Mouse (Mus musculus): ENCODE results near the gene Lypd6. TPM values are rescaled to one million over a fixed set of nuclear protein-coding genes. Genes with fewer than 3 reads are reported as not detected.

Lypd6 gene
- polyA plus RNA-seq, 1 experiment = 9.0 TPM

DNA sequence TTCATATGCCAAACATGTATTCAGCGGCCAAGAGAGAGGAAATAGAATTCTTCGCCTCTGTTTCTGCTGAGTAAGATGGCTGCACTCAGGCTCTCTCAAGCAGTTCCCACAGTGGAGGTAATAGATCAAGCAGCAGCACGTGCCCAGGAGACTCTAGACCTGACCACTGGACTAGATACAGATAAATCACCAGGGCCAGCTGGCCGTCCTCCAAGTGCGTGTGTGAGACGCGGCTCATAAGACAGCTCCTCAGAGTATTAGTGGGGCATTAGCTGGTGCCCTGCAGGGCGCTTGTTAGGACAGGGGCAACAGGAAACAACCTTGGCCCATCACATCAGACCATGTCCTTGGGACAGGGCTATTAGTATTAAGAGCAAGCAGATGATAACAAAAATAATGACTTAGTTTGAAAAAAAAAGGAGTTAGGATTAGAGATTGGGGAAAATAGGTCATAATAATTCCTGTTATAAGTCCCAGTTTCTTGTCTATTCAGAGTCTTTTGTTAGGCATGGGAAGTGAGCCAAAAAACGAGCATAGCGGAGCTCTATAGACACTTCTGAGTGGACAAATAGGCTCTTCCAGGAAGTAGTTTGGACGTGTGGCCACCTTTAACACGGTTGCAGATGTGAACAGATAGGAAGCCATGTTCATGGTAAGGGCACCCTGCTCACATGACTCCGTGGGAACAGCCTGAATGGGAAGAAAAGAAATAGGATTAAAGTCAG, 3.5 kb downstream of the Lypd6 start:
- Histone ChIP-seq H3K27ac (ENCODE audit: insufficient read depth, low read length) (no peak overlapping the region), H3K36me3 (ENCODE audit: control insufficient read depth, insufficient read depth, low read length, poor library complexity, severe bottlenecking) (no peaks in the 10 kb centered on the region), H3K4me3 (ENCODE audit: low read depth, low read length) (no peak overlapping the region), H3K9me3 (replicated peaks; ENCODE audit: control insufficient read depth, insufficient read depth, low read length, poor library complexity, severe bottlenecking) (no peaks in the 10 kb centered on the region), H3K9ac (ENCODE audit: low read depth, poor library complexity, severe bottlenecking) (no peak overlapping the region), H3K27me3 (ENCODE audit: control insufficient read depth, insufficient read depth, low read length, poor library complexity, severe bottlenecking) (peaks cover 4% of the 10 kb centered on the region), H3K4me1 (ENCODE audit: control insufficient read depth, insufficient read depth, low read length) (no peaks in the 10 kb centered on the region)
- no peak for TF ChIP-seq CTCF (IDR thresholded peaks at IDR 0.05; ENCODE audit: low read depth, low read length)

DNA sequence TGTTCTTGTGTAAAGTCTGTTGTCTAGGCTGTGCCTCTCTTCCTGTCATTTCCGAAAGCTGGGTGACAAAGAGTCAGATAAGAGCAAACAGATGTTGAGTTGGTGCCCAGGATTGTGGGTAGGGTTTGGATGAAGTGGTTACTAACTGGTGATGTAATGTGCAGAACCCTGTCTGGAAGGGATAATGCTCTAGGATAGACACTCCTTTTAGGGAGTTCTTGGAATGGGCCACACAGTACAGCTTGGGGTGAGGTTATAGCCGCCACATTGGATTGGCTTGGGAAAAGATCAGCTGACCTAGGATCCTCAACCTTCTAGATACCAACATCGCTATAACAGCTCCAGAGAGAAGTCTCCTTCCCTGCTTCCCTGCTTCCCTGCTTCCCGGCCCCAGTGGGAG, 5.9 kb downstream of the Lypd6 start:
- Histone ChIP-seq H3K4me1 (ENCODE audit: control insufficient read depth, insufficient read depth, low read length) (no peaks in the 10 kb centered on the region), H3K9me3 (replicated peaks; ENCODE audit: control insufficient read depth, insufficient read depth, low read length, poor library complexity, severe bottlenecking) (no peaks in the 10 kb centered on the region), H3K27me3 (ENCODE audit: control insufficient read depth, insufficient read depth, low read length, poor library complexity, severe bottlenecking) (peaks cover 4% of the 10 kb centered on the region), H3K27ac (ENCODE audit: insufficient read depth, low read length) (no peak overlapping the region), H3K4me3 (ENCODE audit: low read depth, low read length) (no peak overlapping the region), H3K9ac (ENCODE audit: low read depth, poor library complexity, severe bottlenecking) (no peak overlapping the region), H3K36me3 (ENCODE audit: control insufficient read depth, insufficient read depth, low read length, poor library complexity, severe bottlenecking) (no peaks in the 10 kb centered on the region)
- TF ChIP-seq POLR2A (IDR thresholded peaks at IDR 0.05; ENCODE audit: insufficient read depth, low read length) = no peak

- Histone ChIP-seq H3K4me1 (ENCODE audit: control insufficient read depth, insufficient read depth, low read length) (no peaks in the 10 kb centered on the region), H3K9ac (ENCODE audit: low read depth, poor library complexity, severe bottlenecking) (no peak overlapping the region), H3K4me3 (ENCODE audit: low read depth, low read length) (no peak overlapping the region), H3K36me3 (ENCODE audit: control insufficient read depth, insufficient read depth, low read length, poor library complexity, severe bottlenecking) (no peaks in the 10 kb centered on the region), H3K9me3 (replicated peaks; ENCODE audit: control insufficient read depth, insufficient read depth, low read length, poor library complexity, severe bottlenecking) (no peaks in the 10 kb centered on the region), H3K27ac (ENCODE audit: insufficient read depth, low read length) (no peak overlapping the region), H3K27me3 (ENCODE audit: control insufficient read depth, insufficient read depth, low read length, poor library complexity, severe bottlenecking) (no peaks in the 10 kb centered on the region)
- no peak for TF ChIP-seq POLR2A (IDR thresholded peaks at IDR 0.05; ENCODE audit: insufficient read depth, low read length)
- TF ChIP-seq EP300 (IDR thresholded peaks at IDR 0.05; ENCODE audit: insufficient read depth, low read depth, low read length) = no peak
- no peak for TF ChIP-seq CTCF (IDR thresholded peaks at IDR 0.05; ENCODE audit: low read depth, low read length)
Observed at GRCm38 (mm10) chr2:50084746-50085145, 18.5 kb downstream of the Lypd6 start.

- no peak for TF ChIP-seq EP300 (IDR thresholded peaks at IDR 0.05; ENCODE audit: insufficient read depth, low read depth, low read length)
- TF ChIP-seq POLR2A (IDR thresholded peaks at IDR 0.05; ENCODE audit: insufficient read depth, low read length) = no peak
- TF ChIP-seq CTCF (IDR thresholded peaks at IDR 0.05; ENCODE audit: low read depth, low read length) = no peak
- Histone ChIP-seq H3K36me3 (ENCODE audit: control insufficient read depth, insufficient read depth, low read length, poor library complexity, severe bottlenecking) (no peaks in the 10 kb centered on the region), H3K27me3 (ENCODE audit: control insufficient read depth, insufficient read depth, low read length, poor library complexity, severe bottlenecking) (no peaks in the 10 kb centered on the region), H3K4me3 (ENCODE audit: low read depth, low read length) (no peak overlapping the region), H3K27ac (ENCODE audit: insufficient read depth, low read length) (no peak overlapping the region), H3K9ac (ENCODE audit: low read depth, poor library complexity, severe bottlenecking) (no peak overlapping the region), H3K4me1 (ENCODE audit: control insufficient read depth, insufficient read depth, low read length) (no peaks in the 10 kb centered on the region), H3K9me3 (replicated peaks; ENCODE audit: control insufficient read depth, insufficient read depth, low read length, poor library complexity, severe bottlenecking) (no peaks in the 10 kb centered on the region)
Observed at GRCm38 (mm10) chr2:50087761-50088160, 21.5 kb downstream of the Lypd6 start.

DNA sequence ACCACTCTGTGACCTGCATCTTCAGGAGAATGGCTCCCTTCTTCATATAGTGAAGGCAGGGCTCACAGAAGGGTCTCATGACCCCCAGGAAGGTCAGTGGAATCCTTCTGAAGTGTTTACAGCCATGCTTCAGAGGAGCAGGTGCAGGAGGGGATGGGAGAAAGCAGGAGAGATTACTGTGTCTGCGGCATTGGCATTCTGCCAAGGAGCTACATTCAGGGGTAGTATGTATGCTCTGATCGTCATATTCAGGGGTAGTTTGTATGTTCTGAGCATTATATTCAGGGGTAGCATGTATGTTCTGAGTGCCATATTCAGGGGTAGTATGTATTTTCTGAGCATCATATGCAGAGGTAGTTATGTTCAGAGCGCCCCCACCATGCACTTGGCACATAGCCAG, 30.1 kb downstream of the Lypd6 start:
- Histone ChIP-seq H3K36me3 (ENCODE audit: control insufficient read depth, insufficient read depth, low read length, poor library complexity, severe bottlenecking) (no peaks in the 10 kb centered on the region), H3K4me3 (ENCODE audit: low read depth, low read length) (no peak overlapping the region)
- no peak for TF ChIP-seq CTCF (IDR thresholded peaks at IDR 0.05; ENCODE audit: low read depth, low read length)
- no peak for TF ChIP-seq EP300 (IDR thresholded peaks at IDR 0.05; ENCODE audit: insufficient read depth, low read depth, low read length)
- TF ChIP-seq POLR2A (IDR thresholded peaks at IDR 0.05; ENCODE audit: insufficient read depth, low read length) = no peak

GRCm38 (mm10) chr2:50100364-50101151, 34.3 kb downstream of the Lypd6 start:
- Histone ChIP-seq H3K4me1 (ENCODE audit: control insufficient read depth, insufficient read depth, low read length) (no peaks in the 10 kb centered on the region), H3K9me3 (replicated peaks; ENCODE audit: control insufficient read depth, insufficient read depth, low read length, poor library complexity, severe bottlenecking) (no peaks in the 10 kb centered on the region; the same call in 1 of the 2 replicates), H3K9ac (ENCODE audit: low read depth, poor library complexity, severe bottlenecking) (no peak overlapping the region), H3K27me3 (ENCODE audit: control insufficient read depth, insufficient read depth, low read length, poor library complexity, severe bottlenecking) (no peaks in the 10 kb centered on the region), H3K36me3 (ENCODE audit: control insufficient read depth, insufficient read depth, low read length, poor library complexity, severe bottlenecking) (no peaks in the 10 kb centered on the region), H3K4me3 (ENCODE audit: low read depth, low read length) (no peak overlapping the region), H3K27ac (ENCODE audit: insufficient read depth, low read length) (no peak overlapping the region)
- TF ChIP-seq POLR2A (IDR thresholded peaks at IDR 0.05; ENCODE audit: insufficient read depth, low read length) = no peak
- no peak for TF ChIP-seq CTCF (IDR thresholded peaks at IDR 0.05; ENCODE audit: low read depth, low read length)
- no peak for TF ChIP-seq EP300 (IDR thresholded peaks at IDR 0.05; ENCODE audit: insufficient read depth, low read depth, low read length)

More for the DNA sequence above, 30.1 kb downstream of the Lypd6 start:
- H3K27ac ChIP-seq (ENCODE audit: insufficient read depth, low read length) = no peak overlapping the region
- H3K9me3 ChIP-seq (replicated peaks; ENCODE audit: control insufficient read depth, insufficient read depth, low read length, poor library complexity, severe bottlenecking) = no peaks in the 10 kb centered on the region; the same call in 1 of the 2 replicates
- H3K4me1 ChIP-seq (ENCODE audit: control insufficient read depth, insufficient read depth, low read length) = no peaks in the 10 kb centered on the region
- no peaks in the 10 kb centered on the region for H3K27me3 ChIP-seq (ENCODE audit: control insufficient read depth, insufficient read depth, low read length, poor library complexity, severe bottlenecking)
- H3K9ac ChIP-seq (ENCODE audit: low read depth, poor library complexity, severe bottlenecking) = no peak overlapping the region
